Mouse (Mus musculus): Measurements from ENCODE around the gene Tmem203.

The Tmem203 gene

DNA sequence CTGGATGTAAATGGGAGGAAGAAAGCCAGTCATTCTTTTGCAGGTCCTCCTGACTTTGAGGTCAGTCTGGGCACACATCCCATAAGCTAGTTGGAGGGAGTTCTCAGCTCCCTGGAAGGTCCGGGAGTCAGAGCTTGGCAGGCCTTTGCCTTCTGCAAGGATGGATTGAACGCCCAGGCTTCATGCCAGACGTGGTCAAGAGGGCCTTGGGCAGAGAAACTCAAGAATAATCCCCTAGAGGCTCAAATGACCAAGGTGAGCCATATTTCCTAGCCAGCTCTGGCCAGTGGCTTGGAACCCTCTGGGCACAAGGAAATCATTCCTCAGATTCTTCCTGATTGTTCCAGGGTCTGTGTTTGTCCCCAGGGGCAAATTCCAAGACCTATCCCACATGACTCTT lies 9.6 kb downstream of the Tmem203 start:
- DNase-seq = peak; percentile 94

DNA sequence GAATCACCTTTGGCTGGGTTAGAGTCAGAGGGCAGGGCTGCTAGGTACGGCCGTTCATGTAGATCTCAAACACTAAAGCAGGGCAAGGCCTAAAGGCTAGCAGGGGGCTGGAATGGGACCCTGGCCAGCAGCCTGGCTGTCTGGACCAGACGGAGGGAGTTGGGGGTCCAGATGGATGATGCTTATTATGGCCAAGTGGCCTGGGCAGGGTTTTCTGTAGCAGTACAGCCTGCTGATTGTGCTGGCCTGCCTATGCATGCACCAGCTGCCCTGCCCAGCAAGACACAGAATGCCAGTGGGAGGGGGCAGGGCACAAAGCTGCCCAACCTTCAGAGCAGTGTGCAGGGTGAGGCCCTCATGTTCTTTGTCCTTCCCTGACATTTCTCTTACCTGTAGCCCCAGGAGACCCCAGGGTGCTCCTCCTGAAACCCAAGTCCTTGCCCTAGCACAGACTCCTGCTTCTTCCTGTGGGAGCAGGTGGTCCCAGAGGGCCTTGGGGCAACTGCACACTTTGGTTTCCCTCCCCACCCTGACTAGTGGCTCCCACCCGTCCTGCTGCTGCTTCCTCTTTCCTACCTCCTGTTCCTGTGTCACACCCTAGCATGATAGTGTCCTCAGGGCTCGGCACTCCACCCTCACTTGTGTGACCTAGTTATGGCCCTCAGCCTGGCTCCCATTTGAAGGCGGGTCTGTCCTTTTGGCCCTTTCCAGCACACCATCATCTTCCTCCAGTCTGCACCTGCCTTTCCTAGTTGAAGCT lies 10.8 kb downstream of the Tmem203 start:
- DNase-seq = peak; percentile 99

DNA sequence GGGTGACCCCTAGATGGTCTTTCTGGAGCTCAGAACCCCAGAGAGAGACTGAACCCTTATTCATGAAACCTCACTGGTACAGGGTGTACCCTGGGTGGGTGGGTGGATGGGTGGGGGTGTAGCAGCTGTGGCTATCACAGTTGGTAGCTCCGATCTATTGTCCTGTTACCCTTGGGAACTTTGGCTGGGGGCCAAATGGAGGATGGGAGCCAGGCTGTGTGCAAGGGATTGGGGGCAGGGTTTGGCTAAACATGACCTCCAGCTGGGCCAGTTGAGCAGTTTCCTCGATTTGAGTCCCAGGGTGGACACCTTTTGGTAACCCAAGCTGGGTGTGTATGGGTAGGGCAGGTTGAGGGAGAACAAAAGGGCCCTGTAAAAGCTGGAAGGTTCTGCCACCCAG lies 11.5 kb downstream of the Tmem203 start:
- peak; percentile 88 for DNase-seq

DNA sequence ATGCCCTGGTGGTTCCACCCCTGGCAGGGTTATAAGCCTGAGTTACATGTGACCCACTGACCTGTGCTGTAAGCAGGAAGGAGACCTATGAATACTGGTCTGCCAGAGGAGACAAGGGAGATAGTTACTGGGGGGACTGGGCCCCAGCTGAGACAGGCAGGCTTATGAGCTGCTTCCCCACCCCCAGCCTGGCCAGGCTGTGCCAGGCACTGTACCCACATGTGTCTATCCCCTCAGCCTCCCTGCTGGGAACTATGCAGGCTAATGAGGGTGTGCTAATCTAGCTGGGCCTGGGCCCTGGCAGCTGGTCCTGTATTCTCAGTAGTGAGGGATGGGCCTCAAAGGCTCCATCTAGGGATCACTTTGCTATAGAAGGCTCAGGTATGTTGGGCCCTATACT lies 12.0 kb downstream of the Tmem203 start:
- DNase-seq = peak; percentile 78

DNA sequence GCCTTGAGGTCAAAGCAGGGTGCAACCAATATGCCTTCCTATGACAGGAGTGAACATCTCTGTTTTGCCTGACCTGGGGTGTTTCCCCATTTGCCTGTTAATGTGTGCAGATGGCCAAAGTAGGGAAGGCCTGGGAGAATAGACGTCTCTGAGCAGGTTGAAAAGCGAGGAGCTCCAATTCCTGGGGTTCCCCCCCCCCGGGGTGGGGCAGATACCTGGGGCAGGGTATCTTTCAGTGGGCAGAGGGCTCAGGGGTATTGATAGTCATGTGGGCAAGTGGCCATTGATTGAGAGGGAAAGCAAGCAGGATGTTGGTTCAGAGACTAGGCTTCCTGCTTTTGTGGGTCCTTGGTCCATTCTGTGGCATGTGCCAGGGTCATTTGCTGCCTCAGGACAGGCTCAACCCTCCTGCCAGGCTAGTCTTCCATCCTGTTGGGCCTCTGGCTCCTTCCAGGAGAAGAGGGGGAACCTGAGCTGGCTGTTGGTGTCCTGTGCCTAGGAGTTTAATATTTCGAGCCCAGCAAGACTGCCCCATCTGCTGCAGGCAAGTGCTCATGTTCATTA lies 12.6 kb downstream of the Tmem203 start:
- peak; percentile 65 for DNase-seq

DNA sequence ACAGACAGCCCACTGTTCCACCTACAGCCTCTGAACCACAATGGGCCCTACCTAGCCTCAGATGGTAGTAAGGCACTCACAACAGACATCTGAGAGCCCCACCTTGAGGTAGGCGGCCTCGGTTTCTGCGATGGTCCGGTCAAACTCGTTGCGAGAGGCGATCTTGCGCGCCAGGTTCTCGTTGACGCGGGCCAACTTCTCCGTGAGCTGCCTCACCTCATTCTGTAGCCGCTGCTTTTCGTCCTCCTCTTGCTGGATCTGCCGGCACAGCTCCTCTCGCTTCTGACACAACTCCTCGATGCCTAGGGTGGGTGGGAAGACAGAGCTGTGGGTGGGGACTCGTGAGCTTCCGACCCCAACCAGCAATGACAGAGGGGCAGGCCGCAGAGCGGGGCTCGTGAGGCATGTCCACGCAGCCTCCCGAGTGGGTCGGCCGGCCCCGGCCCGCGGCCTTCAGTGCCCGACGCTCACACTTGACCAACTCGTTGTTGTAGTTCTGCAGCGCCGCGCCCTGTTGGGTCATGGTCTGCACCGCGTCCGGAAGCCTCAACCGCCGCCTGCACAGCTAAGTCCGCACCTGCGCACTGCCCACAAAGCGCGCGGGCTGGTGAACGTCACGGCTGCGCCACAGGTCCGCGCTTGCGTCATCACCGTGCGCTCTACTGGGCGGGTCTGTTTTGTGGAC lies 16.7 kb downstream of the Tmem203 start, which contains the start of the genes Ssna1 and Anapc2:
Ssna1 (minus strand) TSS at position 612 of the 685 bp plus-strand sequence.
Anapc2 (plus strand) TSS at position 652 of the 685 bp plus-strand sequence.
- peak; percentile 96 for DNase-seq

DNA sequence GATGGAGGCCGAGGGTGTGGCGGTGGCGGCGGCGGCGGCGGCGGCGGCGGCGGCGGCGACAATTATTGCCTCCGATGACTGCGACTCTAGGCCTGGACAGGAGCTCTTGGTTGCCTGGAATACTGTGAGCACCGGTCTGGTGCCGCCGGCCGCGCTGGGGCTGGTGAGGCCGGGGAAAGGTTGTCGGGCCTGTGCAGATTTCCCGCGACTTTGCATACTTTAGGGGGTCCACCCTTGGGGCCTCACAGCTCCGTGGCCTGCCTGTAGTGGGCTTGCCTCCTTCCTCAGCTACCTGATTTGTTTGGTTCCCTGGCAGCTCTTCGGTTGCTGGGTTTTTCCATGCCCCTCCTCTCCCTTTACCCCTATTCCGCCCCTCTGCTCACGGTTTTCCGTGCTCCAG lies 17.3 kb downstream of the Tmem203 start:
- DNase-seq = no peak

DNA sequence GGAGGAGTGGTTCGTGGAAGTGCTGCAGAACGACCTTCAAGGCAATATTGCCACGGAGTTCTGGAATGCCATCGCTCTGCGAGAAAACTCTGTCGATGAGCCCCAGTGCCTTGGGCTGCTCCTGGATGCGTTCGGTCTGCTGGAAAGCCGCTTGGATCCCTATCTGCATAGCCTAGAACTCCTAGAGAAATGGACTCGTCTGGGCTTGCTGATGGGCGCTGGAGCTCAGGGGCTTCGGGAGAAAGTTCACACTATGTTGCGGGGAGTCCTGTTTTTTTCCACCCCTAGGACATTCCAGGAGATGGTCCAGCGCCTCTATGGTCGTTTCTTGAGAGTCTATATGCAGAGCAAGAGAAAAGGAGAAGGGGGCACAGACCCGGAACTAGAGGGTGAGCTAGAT lies 17.8 kb downstream of the Tmem203 start:
- peak; percentile 41 for DNase-seq

DNA sequence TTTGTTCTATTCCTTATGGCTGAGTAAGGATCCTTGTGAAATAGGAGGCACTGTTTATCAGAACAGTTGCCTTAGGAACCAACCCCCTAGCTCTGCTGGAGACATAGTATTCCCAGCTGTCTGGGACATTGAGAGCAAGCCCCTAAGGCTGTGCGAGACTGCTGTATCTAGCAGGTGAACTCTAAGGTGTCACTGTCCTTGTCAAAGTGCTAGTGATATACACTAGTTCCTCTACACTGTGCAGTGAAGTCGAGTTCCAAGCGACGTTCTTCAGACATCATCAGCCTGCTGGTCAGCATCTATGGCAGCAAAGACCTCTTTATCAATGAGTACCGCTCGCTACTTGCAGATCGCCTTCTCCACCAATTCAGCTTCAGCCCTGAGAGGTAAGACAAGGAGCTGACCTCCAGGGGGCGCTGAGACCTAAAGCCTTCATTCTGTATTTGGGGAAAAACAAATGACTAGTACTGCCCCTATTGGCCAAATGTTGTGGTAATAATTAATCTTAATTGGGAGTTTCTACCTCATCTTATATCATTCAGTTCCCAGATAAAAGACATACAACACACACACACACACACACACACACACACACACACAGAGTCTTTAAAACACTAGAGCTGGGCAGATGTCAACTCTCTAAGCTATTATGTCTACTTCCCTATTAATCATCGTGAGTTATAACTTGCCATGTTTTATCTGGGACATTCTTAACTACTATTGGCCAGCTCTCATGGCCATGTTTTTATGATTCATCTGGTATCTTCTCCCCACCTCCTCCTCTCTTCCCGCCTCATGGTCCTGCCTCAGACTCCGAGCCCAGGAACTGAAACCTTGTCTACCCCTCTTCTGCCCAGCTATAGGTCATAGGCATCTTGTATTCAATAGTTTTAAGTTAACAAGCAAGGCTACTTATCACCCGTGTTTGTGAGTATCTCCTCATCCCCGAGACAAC lies 24.0 kb downstream of the Tmem203 start:
- peak; percentile 82 for DNase-seq

DNA sequence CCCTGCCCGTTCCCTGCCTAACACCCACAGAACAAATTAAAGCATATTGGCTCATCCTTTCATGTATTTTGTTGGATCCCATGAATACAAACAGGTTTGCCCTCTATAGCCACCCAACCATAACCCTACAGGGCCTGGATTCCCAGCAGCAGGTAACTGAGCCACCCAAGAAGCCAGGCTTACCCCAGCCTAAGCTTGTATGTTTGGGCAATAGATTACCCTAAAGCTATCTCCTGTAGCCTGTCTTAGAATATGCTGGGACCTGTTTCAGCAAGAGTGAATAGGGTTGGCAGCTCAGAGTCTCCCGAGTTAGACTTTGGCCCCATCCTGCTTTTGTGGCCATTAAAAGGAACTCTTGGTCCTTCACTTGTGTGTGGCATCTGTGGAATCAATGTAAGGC lies 30.3 kb downstream of the Tmem203 start:
- DNase-seq = no peak

DNA sequence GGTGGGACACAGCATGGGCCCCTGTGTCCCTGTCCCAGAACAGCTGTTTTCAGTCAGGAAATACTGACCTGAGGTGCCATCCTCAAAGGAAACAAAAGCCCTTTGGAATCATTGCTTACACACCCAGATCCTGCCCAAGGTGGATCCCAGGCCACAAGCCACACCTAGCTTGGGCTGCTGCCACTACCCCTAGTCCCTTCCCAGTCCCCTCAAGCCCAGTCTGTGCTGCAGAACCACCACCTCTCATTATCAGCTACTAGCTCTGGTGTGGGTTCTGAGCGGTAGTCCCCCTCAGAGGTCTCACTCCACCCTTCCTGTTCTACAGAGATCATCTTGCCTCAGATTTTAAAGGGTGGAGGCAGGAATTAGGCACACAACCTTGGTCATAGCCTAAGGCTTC lies 31.1 kb downstream of the Tmem203 start:
- no peak for DNase-seq

DNA sequence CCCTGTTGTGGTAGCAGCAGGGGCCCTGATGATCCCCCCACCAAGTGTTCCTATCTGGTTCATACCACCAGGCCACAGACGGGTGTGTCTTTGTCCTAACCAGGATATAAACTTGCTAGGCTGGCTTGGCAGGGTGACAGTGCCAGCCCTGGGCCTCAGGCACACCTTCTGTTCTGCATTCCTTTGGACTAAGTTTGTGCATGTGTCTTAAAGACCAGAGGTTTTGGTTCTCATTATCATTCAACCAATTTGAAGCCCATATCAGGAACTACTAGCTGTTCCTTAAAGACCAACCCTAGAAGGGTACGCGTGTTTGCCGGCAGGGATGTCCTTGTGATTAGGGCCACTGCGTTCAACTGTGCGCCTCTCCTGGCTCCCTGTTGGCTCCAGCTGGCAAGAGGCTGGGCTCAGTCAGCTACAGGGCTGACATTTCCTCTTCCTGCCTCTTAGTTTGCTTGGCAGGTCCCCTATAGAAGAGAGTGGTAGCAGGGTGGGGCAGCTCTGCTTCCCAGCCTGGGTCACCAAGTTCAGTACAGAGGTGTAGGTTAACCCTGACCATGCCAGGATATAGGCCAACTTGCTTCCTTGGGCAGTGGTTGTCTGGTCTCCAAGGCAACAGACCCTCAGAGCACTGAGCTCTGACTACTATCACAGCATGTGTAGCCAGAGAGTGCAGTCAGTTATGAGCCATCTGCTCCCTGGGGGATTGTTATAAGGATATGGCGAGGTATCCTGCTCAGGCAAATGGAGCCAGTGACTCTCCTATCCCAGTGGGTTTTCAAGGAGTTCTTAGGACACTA lies 31.8 kb downstream of the Tmem203 start:
- peak; percentile 68 for DNase-seq

DNA sequence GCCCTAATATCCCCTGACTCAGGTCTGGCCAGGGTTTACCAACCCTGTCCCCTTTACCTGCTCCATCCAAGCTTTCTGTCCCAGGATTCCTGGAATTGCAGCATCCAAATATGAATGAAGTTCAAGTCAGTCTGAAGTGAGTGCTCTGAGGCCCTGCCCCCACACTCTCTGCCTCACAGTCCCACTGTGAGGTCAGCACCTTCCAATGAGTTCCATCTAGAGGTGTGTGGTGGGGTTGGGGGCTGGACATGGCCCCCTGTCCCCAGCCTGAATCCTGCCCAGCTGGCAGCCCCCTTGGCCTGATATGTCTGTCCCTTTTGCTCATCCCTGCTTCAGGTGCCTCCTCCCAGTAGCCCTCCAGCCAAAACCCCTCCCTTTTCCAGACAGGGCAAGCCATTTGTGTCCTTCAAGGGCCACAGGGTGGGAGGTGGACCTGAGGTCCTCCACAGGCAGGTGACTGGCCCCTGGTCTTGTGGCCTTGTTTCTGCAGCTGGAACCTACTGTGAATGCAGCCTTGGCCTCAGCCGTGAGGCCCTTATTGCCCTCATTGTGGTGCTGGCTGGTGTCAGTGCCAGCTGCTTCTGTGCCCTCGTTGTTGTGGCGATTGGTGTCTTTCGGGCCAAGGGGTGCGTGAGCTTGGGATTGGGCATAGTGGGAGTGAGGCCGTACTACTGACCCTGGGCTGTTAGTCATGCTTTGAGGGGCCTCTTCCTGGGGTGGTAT lies 32.8 kb downstream of the Tmem203 start, which contains the start of gene Tmem210:
Tmem210 (plus strand) TSS at position 219 of the 723 bp plus-strand sequence.
- peak; percentile 64 for DNase-seq

DNA sequence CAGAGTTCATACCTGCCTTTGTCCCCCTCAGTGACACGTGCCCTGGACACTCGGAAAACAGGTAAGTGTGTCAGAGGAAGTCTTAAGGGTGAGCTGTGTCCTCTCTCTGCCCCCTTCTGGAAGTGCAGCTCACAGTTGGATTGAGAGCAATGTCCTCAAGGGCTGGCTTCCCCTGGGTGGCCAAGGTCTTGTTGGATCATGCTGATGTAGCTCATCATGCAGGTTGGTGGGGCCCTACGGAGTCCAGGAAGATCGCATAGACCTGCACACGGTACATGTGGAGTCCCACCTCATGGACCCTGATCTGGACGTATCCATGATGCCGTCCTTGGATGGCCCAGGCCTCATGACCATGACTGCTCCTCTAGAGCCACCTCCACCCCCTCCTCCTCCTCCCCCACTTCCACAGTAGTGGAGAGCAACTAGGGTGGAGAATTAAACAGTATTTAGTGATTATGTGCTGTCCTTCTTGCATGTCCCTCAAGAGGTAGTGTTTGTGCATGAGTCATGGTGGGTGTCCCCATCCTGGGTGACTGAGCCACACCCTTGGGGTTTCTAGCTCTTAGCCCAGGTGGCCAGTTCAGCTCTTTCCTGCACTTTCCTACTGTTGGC lies 33.6 kb downstream of the Tmem203 start:
- DNase-seq = peak; percentile 48

DNA sequence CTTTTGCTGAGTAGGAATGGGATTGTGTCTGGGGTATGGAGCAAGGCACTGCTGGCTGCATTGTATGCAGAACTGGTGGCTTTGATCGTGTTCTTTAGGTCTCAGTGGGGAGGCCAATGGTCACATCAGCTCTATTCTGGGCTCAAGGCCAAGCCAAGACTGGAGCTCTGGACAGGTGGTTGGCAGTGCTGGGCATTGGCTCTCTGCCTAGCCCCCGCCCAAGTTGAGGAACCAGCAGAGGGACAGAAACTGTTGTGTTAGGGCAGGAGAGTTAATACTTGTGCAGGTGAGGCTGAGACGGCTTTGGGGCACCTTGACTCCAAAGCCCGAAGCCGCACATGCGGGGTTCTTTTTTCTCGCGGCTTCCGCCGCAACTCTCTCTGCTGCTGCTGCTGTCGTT lies 34.4 kb downstream of the Tmem203 start, which contains the start of gene Lrrc26:
Lrrc26 (plus strand) TSS at position 265 of the 400 bp plus-strand sequence.
- DNase-seq = peak; percentile 85

DNA sequence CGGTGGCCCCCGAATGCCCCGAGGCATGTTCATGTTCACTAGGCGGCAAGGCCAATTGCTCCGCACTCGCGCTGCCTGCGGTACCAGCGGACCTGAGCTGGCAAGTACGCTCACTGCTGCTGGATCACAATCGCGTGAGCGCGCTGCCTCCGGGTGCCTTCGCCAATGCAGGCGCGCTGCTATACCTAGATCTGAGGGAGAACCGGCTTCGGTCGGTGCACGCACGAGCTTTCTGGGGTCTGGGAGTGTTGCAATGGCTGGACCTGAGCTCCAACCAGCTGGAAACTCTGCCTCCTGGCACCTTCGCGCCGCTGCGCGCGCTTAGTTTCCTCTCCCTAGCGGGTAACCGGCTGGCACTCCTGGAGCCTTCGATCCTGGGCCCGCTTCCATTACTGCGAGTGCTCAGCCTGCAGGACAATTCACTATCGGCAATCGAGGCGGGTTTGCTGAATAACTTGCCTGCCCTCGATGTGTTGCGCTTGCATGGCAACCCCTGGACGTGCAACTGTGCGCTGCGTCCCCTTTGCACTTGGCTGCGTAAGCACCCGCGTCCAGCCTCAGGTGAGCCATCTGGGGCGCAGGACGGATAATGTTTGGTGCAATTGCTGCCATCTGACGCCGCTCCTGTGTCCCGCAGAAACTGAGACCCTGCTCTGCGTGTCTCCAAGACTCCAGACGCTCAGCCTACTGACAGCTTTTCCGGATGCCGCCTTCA lies 35.0 kb downstream of the Tmem203 start:
- peak; percentile 81 for DNase-seq

DNA sequence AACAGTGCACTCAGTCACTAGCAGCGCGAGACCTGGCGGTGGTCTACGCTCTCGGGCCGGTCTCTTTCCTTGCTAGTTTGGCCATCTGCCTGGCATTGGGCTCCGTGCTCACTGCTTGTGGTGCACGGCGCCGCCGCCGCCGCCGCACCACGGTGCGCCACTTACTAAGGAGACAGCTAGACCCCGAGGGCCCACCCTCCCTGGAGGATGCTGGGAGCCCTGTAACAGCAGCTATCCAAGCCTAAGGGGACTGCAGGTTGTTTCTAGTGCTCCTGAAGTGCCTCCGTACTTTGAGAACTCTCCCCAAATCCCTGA lies 35.5 kb downstream of the Tmem203 start:
- peak; percentile 78 for DNase-seq

DNA sequence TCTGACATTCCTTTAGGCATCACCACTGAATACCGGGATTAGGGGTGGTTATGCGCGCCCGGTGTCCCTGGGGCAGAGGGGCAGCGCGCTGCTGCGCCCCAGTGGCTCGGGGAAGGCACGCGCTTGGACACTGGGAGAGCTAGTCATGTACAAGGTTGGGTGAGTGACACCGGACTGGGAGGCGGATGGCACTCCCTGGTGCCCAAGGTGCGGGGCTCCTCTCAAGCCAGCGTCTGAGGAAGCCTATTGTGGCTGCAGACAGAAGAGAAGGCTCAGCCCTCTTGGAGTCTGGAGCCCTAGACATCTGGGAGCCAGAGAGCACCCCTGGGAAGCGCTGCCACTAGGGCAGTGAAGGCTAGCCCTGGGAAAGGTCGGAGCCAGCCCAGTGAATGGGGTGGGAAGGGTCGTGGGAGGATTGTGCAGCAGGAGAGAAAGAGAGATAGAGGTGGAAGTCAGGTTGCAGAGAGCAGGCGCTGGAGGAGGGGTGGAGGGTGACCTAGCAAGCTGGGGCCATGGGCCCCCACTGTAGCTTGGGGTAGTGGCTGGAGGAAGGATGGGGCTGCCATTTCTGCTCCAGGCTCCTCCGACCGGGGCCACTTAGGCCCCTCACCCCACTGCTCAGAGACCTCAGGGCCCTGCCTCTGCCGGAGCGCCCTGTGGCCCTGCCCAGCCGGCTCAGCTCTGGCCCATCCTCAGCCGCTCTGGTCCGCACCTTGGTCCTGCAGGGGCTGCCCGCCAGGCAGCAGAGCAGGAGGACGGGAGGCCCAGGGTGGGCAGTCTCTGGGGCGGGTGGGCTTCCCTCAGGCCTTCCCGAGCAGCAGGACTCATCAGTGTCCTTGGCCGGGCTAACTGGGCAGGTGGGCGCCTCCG lies 36.2 kb downstream of the Tmem203 start:
- DNase-seq = peak; percentile 65

DNA sequence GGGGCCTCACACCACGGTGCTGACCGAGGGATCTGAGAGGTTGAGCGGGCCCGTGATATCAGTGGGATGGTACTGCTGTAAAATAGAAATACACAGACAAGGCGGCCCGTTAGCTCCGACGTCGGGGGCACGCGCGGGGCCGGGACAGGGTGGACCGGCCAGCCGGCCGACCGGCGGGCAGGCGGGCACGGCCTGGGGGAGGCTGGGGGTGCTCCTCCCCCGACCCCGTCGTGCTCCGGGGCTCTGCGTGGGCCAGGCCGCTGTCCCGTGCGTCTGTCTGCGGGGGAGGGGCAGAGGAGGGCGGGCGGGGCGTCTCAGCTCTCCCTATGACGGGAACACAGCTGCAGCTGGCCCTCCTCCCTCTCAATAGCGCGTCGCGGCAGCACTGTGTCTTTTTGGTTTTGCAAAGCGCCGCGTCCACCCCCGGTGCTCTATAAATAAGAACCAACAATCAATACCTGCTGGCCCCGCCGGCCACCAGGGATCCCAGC lies 36.9 kb downstream of the Tmem203 start:
- peak; percentile 51 for DNase-seq
